Mouse (Mus musculus) adrenal gland, postnatal 36 days (tissue): ENCODE results near the gene Abcb1b. TPM values are rescaled to one million over a fixed set of nuclear protein-coding genes. Genes with fewer than 3 reads are reported as not detected.
"Not testable (repeated sequence)": the region's sequence is repeated elsewhere in the genome, so short reads cannot be mapped to it uniquely, and the experiment has no call there.

Experiments used
- DNase-seq, 2 experiments: peaks; one replicate each; pipeline ENCODE4 v3.0.0; 2021; ENCODE audit warnings: mixed read lengths in 1 of 2
- long read RNA-seq, 2 experiments: library from polyadenylated mRNA; stranded (forward); transcript quantifications; one replicate each; pipeline ENCODE4 v2.0.0; 2021; ENCODE audit warnings: borderline sequencing depth in 2 of 2
- total RNA-seq, 2 experiments: library from RNA; stranded (reverse); gene quantifications; 2 replicates each; pipeline ENCODE4 v1.2.3; 2021

The Abcb1b gene
- total RNA-seq = 1,000 to 10,000 TPM; 1,841 to 2,403 TPM
- long read RNA-seq, experiment 1, full-length matches to known transcripts = 1,403 of 2,935 reads
- long read RNA-seq, experiment 1, partial matches to known transcripts = 1,380 of 2,935 reads
- long read RNA-seq, experiment 1, other reads (novel, unspliced or antisense) = 152 of 2,935 reads
- long read RNA-seq, experiment 2, full-length matches to known transcripts = 596 of 820 reads
- long read RNA-seq, experiment 2, partial matches to known transcripts = 175 of 820 reads
- long read RNA-seq, experiment 2, other reads (novel, unspliced or antisense) = 49 of 820 reads

- peak; percentile 88 to 90 for DNase-seq
Measured at GRCm38 (mm10) chr5:8797987-8798751, at the start of gene Abcb1b. TSS of gene Abcb1b (plus strand) at chr5:8798147.

- DNase-seq = peak; percentile 36 to 38
Measured at GRCm38 (mm10) chr5:8772866-8773265, 25.1 kb upstream of the Abcb1b start.

- DNase-seq = peak; percentile 43 to 56
Measured at GRCm38 (mm10) chr5:8778311-8778710, 19.6 kb upstream of the Abcb1b start.

DNA sequence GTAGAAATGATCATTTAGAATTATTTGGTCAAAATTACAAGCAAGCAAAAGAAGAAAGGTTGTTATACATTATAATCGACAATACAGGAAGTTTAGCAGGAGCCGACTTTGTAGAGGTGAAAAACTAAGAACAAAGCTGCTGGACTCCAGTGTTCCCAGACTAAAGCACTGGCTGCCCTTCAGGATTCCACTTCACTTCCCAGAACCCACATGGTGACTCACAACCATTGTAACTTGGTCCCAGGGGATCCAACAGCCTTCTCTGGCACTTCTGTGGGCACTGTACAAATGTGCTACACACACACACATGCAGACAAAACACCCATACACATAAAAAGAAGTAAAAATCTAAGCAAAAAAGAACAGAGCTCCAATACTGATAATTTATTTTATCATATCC, 19.2 kb upstream of the Abcb1b start:
- DNase-seq = peak; percentile 50 to 56

GRCm38 (mm10) chr5:8792281-8792680, 5.7 kb upstream of the Abcb1b start:
- DNase-seq = no peak

DNA sequence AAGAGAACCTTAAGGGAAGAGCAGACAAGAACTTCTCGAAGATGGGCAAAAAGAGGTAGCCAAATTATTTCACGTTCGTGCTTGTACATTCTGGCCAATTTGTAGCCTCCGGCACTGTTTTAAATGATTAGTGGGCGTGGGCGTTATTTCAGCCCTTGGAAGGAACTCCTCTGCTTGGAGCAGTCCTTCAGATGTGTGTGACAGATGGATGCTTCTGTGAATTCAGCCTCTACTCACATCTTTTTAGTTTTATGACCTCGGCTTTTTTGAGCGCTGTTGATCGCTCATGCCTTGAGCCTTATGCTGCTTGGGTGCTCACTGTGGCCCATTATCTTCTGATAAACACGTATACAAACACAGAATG, 787 bp downstream of the Abcb1b start:
- DNase-seq = no peak

- DNase-seq = no peak
Measured at GRCm38 (mm10) chr5:8805742-8806141, 7.8 kb downstream of the Abcb1b start.

DNA sequence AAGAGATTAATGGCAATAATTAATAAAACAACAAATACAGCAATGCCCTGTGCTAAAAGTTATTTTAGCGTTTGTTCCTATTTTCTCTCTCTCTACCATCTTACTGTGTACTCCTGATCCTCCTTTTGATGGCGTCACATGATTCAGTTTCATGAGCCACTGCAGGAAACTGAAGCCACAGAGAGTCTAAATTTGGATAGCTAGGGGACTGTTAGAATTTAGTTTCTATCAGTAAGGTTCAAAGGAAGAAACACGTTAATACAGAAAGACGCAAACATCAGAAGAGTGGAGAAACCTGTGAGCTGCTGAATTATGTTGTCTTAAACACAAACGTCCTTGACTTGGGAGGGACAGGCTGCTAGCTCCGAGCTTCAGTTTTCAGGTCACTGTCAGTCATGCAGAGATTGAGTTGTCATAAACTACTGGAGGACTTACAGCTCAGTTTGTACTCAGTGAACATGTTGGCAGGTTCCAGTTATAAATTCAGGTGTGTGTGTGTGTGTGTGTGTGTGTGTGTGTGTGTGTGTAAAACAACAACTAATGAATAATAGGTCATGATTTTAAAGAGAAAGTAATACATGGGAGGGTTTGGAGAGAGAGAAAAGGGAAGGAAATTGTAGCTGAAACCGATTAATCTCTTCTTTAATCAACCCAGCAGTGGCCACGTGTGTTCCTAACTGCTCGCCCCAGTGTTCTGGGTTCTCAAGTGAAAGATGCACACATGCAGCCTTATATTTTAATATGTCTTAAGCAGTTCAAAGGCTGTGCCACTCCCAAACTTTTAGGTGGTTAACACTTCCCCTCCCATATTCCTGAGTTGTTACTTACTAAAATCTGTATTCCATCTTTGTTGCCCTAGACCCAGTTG, 9.4 kb downstream of the Abcb1b start:
- no peak for DNase-seq

DNA sequence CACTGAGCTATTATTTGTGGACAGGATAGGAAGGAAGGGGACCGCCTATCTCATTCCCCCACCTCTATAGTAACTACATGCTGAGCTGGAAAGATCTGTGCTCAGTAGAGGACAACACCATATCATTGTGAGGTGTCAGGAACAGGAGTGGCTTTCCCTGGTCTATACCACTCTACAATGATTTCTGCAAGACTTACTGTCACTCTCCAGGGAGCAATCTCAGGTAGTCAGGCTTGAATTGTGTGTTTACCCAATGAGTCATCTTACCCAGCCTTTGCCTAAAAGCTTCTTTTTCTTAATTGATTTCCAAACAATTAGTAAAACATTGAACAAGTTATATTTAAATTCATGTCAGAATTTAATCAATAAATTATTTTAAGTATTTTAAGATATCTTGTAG, 15.9 kb downstream of the Abcb1b start:
- DNase-seq = no peak

DNA sequence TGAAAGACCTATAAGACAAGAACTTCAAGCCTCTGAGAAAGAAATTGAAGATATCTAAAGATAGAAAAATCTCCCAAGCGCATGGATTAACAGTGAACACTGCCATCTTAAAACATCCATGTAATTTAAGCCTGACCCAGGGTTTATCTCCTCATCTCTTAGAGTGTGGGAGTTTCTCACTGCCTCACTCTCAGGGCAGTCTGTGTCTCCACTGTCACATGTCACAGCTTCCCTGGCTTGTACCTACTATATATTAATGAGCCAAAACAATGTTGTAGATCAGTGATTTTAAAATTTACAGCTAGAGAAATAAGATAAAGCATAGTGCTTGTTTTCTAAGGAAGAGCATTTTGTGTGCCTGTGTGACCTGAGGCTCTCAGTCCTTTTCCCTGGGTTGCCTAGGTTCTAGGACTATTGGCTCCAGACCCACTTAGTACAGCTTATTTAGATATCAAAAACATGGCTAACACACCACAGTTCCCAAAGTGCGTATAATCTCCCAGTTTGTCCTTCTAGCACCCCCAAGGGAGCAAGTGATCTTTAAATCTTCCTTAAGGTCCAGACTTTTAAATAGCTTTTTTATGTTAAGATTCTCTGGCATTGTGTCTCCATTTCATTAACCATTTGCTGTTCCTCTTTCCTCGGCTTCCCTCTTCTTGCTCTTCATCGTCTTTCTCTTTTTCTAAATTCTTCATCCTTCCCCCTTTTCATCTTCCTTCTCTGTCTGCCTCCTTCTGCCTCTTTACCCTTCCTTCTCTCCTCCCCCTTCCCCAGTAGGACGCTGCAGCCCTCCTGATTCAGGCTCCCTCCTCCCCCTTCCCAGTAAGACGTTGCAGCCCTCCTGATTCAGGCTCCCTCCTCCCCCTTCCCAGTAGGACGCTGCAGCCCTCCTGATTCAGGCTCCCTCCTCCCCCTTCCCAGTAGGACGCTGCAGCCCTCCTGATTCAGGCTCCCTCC, 22.0 kb downstream of the Abcb1b start:
- no peak for DNase-seq

- not testable (repeated sequence) for DNase-seq
Measured at GRCm38 (mm10) chr5:8820592-8821104, 22.7 kb downstream of the Abcb1b start.

- no peak for DNase-seq
Measured at GRCm38 (mm10) chr5:8838661-8839438, 40.9 kb downstream of the Abcb1b start.

DNA sequence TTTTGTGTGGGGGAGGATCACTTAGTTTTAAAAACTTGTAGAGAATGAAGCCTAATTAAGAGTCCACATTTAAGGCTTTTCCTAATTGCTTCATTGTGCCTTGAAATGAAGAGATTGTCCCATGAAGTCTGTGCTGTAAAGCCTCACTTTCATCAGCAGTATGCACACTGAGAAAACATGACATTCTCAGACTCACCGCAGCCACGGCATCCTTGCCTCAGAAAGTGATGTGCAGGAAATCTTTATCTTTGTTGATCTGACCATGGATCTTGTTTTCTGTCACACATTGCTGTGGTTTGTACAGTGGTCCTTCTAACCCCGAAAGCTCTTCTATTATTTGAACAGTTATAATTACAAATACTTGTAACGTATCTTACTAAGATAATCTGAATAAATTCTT, 41.7 kb downstream of the Abcb1b start:
- DNase-seq = no peak

DNA sequence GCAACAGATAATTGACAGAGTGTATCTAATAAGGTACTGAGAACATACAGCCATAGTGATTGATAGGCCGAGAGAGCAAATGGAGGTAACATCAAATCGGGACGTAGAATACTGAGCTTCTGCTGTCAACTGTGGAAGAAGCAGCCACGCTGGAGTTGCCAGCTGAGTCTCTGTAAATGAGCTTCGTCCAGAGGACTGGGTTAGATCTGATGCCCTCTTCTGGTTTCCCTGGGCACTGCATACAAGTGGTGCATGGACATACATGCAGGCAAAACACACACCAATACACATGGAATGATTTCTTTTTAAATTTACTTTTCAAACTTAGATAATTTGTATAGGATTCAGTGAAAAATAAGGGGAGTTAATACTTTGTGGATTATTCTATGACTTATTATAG, 42.9 kb downstream of the Abcb1b start:
- peak; percentile 74 to 78 for DNase-seq

GRCm38 (mm10) chr5:8842815-8843214, 44.9 kb downstream of the Abcb1b start:
- no peak for DNase-seq

DNA sequence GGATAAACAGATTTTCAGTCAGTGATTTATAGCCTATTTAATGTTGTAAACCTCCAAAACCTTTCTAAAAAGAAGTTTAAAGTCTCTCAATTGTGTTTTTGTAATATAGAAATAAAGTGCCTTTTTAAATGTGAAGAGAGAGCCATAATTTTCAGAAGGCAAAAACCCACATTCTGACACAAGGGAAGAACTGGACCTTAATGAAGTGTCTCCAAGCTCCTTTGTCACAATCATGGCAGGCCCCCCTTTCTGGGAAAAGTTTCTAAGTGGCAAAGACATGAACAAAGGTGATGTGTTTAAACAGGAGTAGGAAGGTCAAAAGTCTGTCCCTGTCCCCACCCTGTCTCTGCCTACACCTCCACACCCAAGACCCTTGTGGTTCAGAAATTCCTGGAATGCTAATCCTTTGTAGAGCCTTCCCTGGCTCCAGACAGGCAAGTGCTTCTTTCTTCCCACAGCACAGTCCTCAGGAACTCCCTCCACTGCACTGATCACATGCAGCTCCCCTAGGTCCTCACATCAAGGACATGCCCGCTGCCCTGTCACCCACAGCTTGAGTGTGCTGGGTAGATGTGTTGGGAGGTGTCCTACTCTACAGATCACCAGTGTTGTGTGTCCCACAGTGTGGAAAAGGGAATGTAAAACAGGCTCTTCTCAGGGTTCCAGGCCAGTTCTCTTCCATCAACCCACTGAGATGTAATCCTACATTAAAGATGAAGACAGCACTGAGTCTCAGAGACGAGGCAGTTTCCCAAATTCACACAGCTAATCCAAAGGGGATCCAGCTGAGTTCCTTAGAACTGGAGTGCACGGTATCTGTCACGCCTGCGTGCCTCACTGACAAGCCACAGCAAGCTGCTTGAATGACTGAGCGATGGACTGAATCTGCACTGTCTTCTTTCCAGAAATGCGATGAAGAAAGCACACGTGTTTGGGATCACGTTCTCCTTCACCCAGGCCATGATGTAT, 50.9 kb downstream of the Abcb1b start:
- DNase-seq = not testable (repeated sequence)

GRCm38 (mm10) chr5:8850851-8851250, 52.9 kb downstream of the Abcb1b start:
- DNase-seq = no peak

- no peak for DNase-seq
Measured at GRCm38 (mm10) chr5:8857201-8857600, 59.3 kb downstream of the Abcb1b start.

DNA sequence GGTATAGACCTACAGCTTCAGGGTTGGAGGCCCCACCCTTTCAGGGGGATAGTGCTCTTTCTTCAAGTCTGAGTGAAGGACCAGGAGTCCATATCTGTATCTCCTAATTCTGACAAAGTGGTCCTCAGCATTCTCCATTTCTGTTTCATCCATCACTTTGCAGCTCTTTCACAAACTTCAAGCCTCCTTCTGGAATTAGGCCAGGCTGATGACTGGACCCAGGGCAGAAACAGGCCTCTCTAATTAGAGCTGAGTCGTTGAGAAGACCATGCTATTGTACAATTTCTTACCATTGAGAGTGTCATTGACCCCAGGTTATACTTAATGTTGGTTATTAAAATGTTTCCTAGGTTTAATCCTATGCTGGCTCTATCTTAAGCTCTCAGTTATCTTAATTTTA, 63.9 kb downstream of the Abcb1b start:
- DNase-seq = no peak
